Mouse (Mus musculus) limb, embryonic 13.5 days (tissue): ENCODE data around the gene Abhd4. TPM values are rescaled to one million over a fixed set of nuclear protein-coding genes. Genes with fewer than 3 reads are reported as not detected.

ENCODE experiments used
- ATAC-seq: fragments of 200-750 bp; cut with Nextera tagmentation; 2 replicates; pipeline ENCODE4 v1.8.0; 2017; ENCODE audit warnings: low read depth, moderate number of reproducible peaks, moderate TSS enrichment; ENCODE audit not compliant: low FRiP score
- H3K27ac ChIP-seq: fragments of 300-500 bp; sonication (generic); 2 replicates; pipeline ENCODE4 v1.5.1; 2015; ENCODE audit warnings: inconsistent platforms, mild to moderate bottlenecking, moderate library complexity
- H3K27me3 ChIP-seq: fragments of 300-500 bp; sonication (generic); 2 replicates; pipeline ENCODE4 v1.6.1; 2015; ENCODE audit warnings: mild to moderate bottlenecking, inconsistent platforms
- H3K36me3 ChIP-seq: fragments of 300-500 bp; sonication (generic); 2 replicates; pipeline ENCODE4 v1.6.1; 2015; ENCODE audit warnings: inconsistent platforms, mild to moderate bottlenecking, moderate library complexity
- H3K4me1 ChIP-seq: fragments of 300-500 bp; sonication (generic); 2 replicates; pipeline ENCODE4 v1.6.1; 2015; ENCODE audit warnings: inconsistent platforms
- H3K4me2 ChIP-seq: fragments of 300-500 bp; sonication (generic); replicated peaks from 2 replicates; pipeline ENCODE4 v1.6.1; 2015; ENCODE audit warnings: inconsistent platforms, mild to moderate bottlenecking, moderate library complexity
- H3K4me3 ChIP-seq: fragments of 300-500 bp; sonication (generic); 2 replicates; pipeline ENCODE4 v1.5.1; 2015; ENCODE audit warnings: moderate library complexity, mild to moderate bottlenecking, inconsistent platforms
- H3K9ac ChIP-seq: fragments of 300-500 bp; sonication (generic); 2 replicates; pipeline ENCODE4 v1.6.1; 2015; ENCODE audit warnings: mild to moderate bottlenecking, inconsistent platforms
- H3K9me3 ChIP-seq: fragments of 300-500 bp; sonication (generic); 2 replicates; pipeline ENCODE4 v1.6.1; 2016; ENCODE audit warnings: inconsistent platforms
- WGBS: fragments of 180-500 bp; shearing (Covaris S2); methylation state at CpG from one replicate; pipeline ENCODE4 v1.1.7; 2015; 5-methylcytosine and 5-hydroxymethylcytosine counted together
- polyA plus RNA-seq: library from polyadenylated mRNA; unstranded; fragments of >200 nt; fragmentation: Nextera tagmentation; extraction: Ambion mirVana; gene quantifications from 2 replicates; pipeline ENCODE4 v1.2.1, GENCODE M21; 2015

Gene Abhd4
- polyA plus RNA-seq = 46.5 and 51.0 TPM in 2 replicates

- H3K4me3 ChIP-seq = peak within 1 kb of the TSS; percentile 78
- H3K4me1 ChIP-seq = peaks cover 54% of the 10 kb centered on the region
- H3K36me3 ChIP-seq = peaks cover 15% of the 10 kb centered on the region; the same call in 1 of the 2 replicates
- no peaks in the 10 kb centered on the region for H3K27me3 ChIP-seq
- peak; percentile 99 for ATAC-seq
- under 1% methylated on average over 39 of the region's 39 CpGs for whole genome bisulfite sequencing
- H3K9ac ChIP-seq = peak within 1 kb of the TSS; percentile 78
- H3K4me2 ChIP-seq = peak within 1 kb of the TSS; percentile 74
- H3K9me3 ChIP-seq = no peaks in the 10 kb centered on the region
- peak within 1 kb of the TSS; percentile 70; the same call in 1 of the 2 replicates for H3K27ac ChIP-seq
Observed at GRCm38 (mm10) chr14:54253741-54254291, at the start of gene Abhd4, which contains the start of gene Dad1. Abhd4 (plus strand) TSS chr14:54254188. Dad1 (minus strand) TSS chr14:54254104.

GRCm38 (mm10) chr14:54204311-54204710 is 49.7 kb upstream of the Abhd4 start:
- Histone ChIP-seq H3K9ac (no peak overlapping the region), H3K27ac (no peak overlapping the region), H3K4me2 (no peak overlapping the region), H3K4me3 (no peak overlapping the region), H3K4me1 (peaks cover 4% of the 10 kb centered on the region), H3K9me3 (no peaks in the 10 kb centered on the region), H3K27me3 (no peaks in the 10 kb centered on the region), H3K36me3 (no peaks in the 10 kb centered on the region)
- WGBS = 79% methylated on average over 8 of the region's 8 CpGs
- no peak for ATAC-seq

- ATAC-seq = no peak
- no peak overlapping the region for H3K9ac ChIP-seq
- H3K36me3 ChIP-seq = no peaks in the 10 kb centered on the region
- no peaks in the 10 kb centered on the region for H3K9me3 ChIP-seq
- H3K27ac ChIP-seq = no peak overlapping the region
- no peaks in the 10 kb centered on the region for H3K27me3 ChIP-seq
- H3K4me3 ChIP-seq = no peak overlapping the region
- H3K4me2 ChIP-seq = no peak overlapping the region
- peaks cover 4% of the 10 kb centered on the region for H3K4me1 ChIP-seq
- WGBS = 78% methylated on average over 4 of the region's 4 CpGs
Observed at GRCm38 (mm10) chr14:54204786-54205185, 49.2 kb upstream of the Abhd4 start.

GRCm38 (mm10) chr14:54205904-54206303 is 48.1 kb upstream of the Abhd4 start:
- Histone ChIP-seq H3K4me1 (peaks cover 4% of the 10 kb centered on the region), H3K27ac (no peak overlapping the region), H3K4me2 (no peak overlapping the region), H3K9ac (no peak overlapping the region), H3K4me3 (no peak overlapping the region), H3K27me3 (no peaks in the 10 kb centered on the region), H3K36me3 (no peaks in the 10 kb centered on the region), H3K9me3 (no peaks in the 10 kb centered on the region)
- WGBS = 34% methylated on average over 6 of the region's 6 CpGs
- no peak for ATAC-seq

- H3K4me2 ChIP-seq = no peak overlapping the region
- peaks cover 4% of the 10 kb centered on the region for H3K4me1 ChIP-seq
- no peaks in the 10 kb centered on the region for H3K9me3 ChIP-seq
- ATAC-seq = no peak
- H3K4me3 ChIP-seq = no peak overlapping the region
- no peak overlapping the region for H3K27ac ChIP-seq
- H3K9ac ChIP-seq = no peak overlapping the region
- 63% methylated on average over 5 of the region's 5 CpGs for WGBS
- no peaks in the 10 kb centered on the region for H3K36me3 ChIP-seq
- H3K27me3 ChIP-seq = no peaks in the 10 kb centered on the region
Observed at GRCm38 (mm10) chr14:54206309-54206708, 47.7 kb upstream of the Abhd4 start.

GRCm38 (mm10) chr14:54206750-54207550 is 47.0 kb upstream of the Abhd4 start:
- H3K27ac ChIP-seq = no peak overlapping the region
- H3K27me3 ChIP-seq = no peaks in the 10 kb centered on the region
- ATAC-seq = no peak
- no peaks in the 10 kb centered on the region for H3K9me3 ChIP-seq
- no peak overlapping the region for H3K4me3 ChIP-seq
- WGBS = 57% methylated on average over 15 of the region's 15 CpGs
- H3K9ac ChIP-seq = no peak overlapping the region
- no peaks in the 10 kb centered on the region for H3K36me3 ChIP-seq
- peaks cover 4% of the 10 kb centered on the region for H3K4me1 ChIP-seq
- H3K4me2 ChIP-seq = no peak overlapping the region

GRCm38 (mm10) chr14:54207924-54208323 is 46.1 kb upstream of the Abhd4 start:
- Histone ChIP-seq H3K27me3 (no peaks in the 10 kb centered on the region), H3K4me2 (no peak overlapping the region), H3K4me1 (peaks cover 4% of the 10 kb centered on the region), H3K4me3 (no peak overlapping the region), H3K36me3 (no peaks in the 10 kb centered on the region), H3K27ac (no peak overlapping the region), H3K9ac (no peak overlapping the region), H3K9me3 (no peaks in the 10 kb centered on the region)
- no peak for ATAC-seq
- WGBS = 87% methylated on average over 5 of the region's 5 CpGs

- Histone ChIP-seq H3K4me3 (no peak overlapping the region), H3K36me3 (no peaks in the 10 kb centered on the region), H3K27ac (no peak overlapping the region), H3K9ac (no peak overlapping the region), H3K4me2 (no peak overlapping the region), H3K27me3 (no peaks in the 10 kb centered on the region), H3K9me3 (no peaks in the 10 kb centered on the region), H3K4me1 (peaks cover 4% of the 10 kb centered on the region)
- no peak for ATAC-seq
- 71% methylated on average over 6 of the region's 6 CpGs for WGBS
Observed at GRCm38 (mm10) chr14:54208741-54209140, 45.2 kb upstream of the Abhd4 start.

- Histone ChIP-seq H3K4me3 (no peak overlapping the region), H3K36me3 (no peaks in the 10 kb centered on the region), H3K27ac (no peak overlapping the region), H3K4me1 (peaks cover 4% of the 10 kb centered on the region), H3K4me2 (no peak overlapping the region), H3K27me3 (no peaks in the 10 kb centered on the region), H3K9me3 (no peaks in the 10 kb centered on the region), H3K9ac (no peak overlapping the region)
- WGBS = 80% methylated on average over 5 of the region's 5 CpGs
- ATAC-seq = no peak
Observed at GRCm38 (mm10) chr14:54209932-54210331, 44.1 kb upstream of the Abhd4 start.

GRCm38 (mm10) chr14:54210401-54210800 is 43.6 kb upstream of the Abhd4 start:
- H3K9me3 ChIP-seq = no peaks in the 10 kb centered on the region
- H3K36me3 ChIP-seq = no peaks in the 10 kb centered on the region
- no peak overlapping the region for H3K27ac ChIP-seq
- no peak overlapping the region for H3K4me2 ChIP-seq
- no peaks in the 10 kb centered on the region for H3K27me3 ChIP-seq
- peaks cover 4% of the 10 kb centered on the region for H3K4me1 ChIP-seq
- ATAC-seq = no peak
- WGBS = 89% methylated on average over 2 of the region's 2 CpGs
- no peak overlapping the region for H3K4me3 ChIP-seq
- H3K9ac ChIP-seq = no peak overlapping the region

GRCm38 (mm10) chr14:54211199-54211598 is 42.8 kb upstream of the Abhd4 start:
- Histone ChIP-seq H3K27me3 (no peaks in the 10 kb centered on the region), H3K4me2 (no peak overlapping the region), H3K4me1 (no peaks in the 10 kb centered on the region; the same call in 1 of the 2 replicates), H3K4me3 (no peak overlapping the region), H3K9ac (no peak overlapping the region), H3K36me3 (no peaks in the 10 kb centered on the region), H3K27ac (no peak overlapping the region), H3K9me3 (no peaks in the 10 kb centered on the region)
- WGBS = 89% methylated on average over 8 of the region's 8 CpGs
- ATAC-seq = no peak

GRCm38 (mm10) chr14:54211755-54212154 is 42.2 kb upstream of the Abhd4 start:
- Histone ChIP-seq H3K4me2 (no peak overlapping the region), H3K27me3 (no peaks in the 10 kb centered on the region), H3K9me3 (no peaks in the 10 kb centered on the region), H3K4me1 (no peaks in the 10 kb centered on the region), H3K27ac (no peak overlapping the region), H3K36me3 (no peaks in the 10 kb centered on the region), H3K4me3 (no peak overlapping the region), H3K9ac (no peak overlapping the region)
- WGBS = 85% methylated on average over 5 of the region's 5 CpGs
- no peak for ATAC-seq
